Mouse (Mus musculus): ENCODE measurements around the gene Dido1. TPM values are rescaled to one million over a fixed set of nuclear protein-coding genes. Genes with fewer than 3 reads are reported as not detected.
A peak's percentile ranks its signal among the peaks of the same experiment; 100 is the strongest.

Gene Dido1
- polyA plus RNA-seq, 1 experiment from 2014 or later: 21.4 TPM

- Histone ChIP-seq H3K4me3 (replicated peaks) (no peak overlapping the region), H3K27ac (replicated peaks) (no peak overlapping the region), H3K36me3 (no peaks in the 10 kb centered on the region), H3K9me3 (replicated peaks) (no peaks in the 10 kb centered on the region), H3K9ac (replicated peaks) (no peak overlapping the region), H3K27me3 (replicated peaks) (0 out of 2 replicates have a peak, but pooled peaks cover 3% of the 10 kb centered on the region), H3K4me2 (no peak overlapping the region), H3K4me1 (no peaks in the 10 kb centered on the region)
- WGBS: 44% methylated on average over 3 of the region's 3 CpGs
- no peak for ATAC-seq (ENCODE audit: low FRiP score)
These were observed 30.6 kb upstream of the Dido1 start for GRCm38 (mm10) chr2:180740349-180740748.

- Histone ChIP-seq H3K27ac (replicated peaks) (no peak overlapping the region), H3K36me3 (no peaks in the 10 kb centered on the region), H3K9me3 (replicated peaks) (no peaks in the 10 kb centered on the region), H3K4me2 (no peak overlapping the region), H3K9ac (replicated peaks) (no peak overlapping the region), H3K4me1 (no peaks in the 10 kb centered on the region), H3K27me3 (replicated peaks) (no peaks in the 10 kb centered on the region; the same call in 1 of the 2 replicates), H3K4me3 (replicated peaks) (no peak overlapping the region)
- 77% methylated on average over 2 of the region's 2 CpGs for WGBS
- ATAC-seq (ENCODE audit: low FRiP score): no peak
These were observed 28.2 kb upstream of the Dido1 start for GRCm38 (mm10) chr2:180737984-180738383.

- no peaks in the 10 kb centered on the region for H3K4me1 ChIP-seq
- H3K4me2 ChIP-seq: no peak overlapping the region
- H3K9me3 ChIP-seq (replicated peaks): no peaks in the 10 kb centered on the region
- no peak overlapping the region for H3K9ac ChIP-seq (replicated peaks)
- H3K4me3 ChIP-seq (replicated peaks): no peak overlapping the region
- WGBS: 83% methylated on average over 7 of the region's 7 CpGs
- no peaks in the 10 kb centered on the region; the same call in 1 of the 2 replicates for H3K27me3 ChIP-seq (replicated peaks)
- H3K27ac ChIP-seq (replicated peaks): no peak overlapping the region
- ATAC-seq (ENCODE audit: low FRiP score): no peak
- no peaks in the 10 kb centered on the region for H3K36me3 ChIP-seq
These were observed 25.4 kb upstream of the Dido1 start for GRCm38 (mm10) chr2:180735232-180735631.

DNA sequence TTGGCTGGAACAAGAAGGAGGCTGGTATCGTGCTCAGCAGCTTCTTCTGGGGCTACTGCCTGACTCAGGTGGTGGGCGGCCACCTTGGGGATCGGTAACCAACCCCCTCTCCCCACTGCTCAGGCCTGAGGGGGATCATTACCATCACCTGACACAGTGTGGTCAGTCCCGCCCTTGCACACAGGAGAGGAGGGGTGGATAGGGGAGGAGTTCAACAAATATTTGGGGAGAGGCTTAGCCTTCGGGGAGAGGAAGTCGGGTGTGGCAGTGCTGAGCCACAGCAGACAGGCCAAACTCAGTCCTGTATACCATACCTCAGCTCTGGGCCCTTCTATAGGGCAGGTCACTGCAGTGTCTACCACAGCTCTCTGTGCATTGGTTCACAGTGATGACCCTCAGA is 22.2 kb upstream of the Dido1 start:
- H3K4me2 ChIP-seq: no peak overlapping the region
- WGBS: 81% methylated on average over 6 of the region's 6 CpGs
- no peaks in the 10 kb centered on the region for H3K36me3 ChIP-seq
- H3K27me3 ChIP-seq (replicated peaks): no peaks in the 10 kb centered on the region; the same call in 1 of the 2 replicates
- ATAC-seq (ENCODE audit: low FRiP score): no peak
- H3K4me3 ChIP-seq (replicated peaks): no peak overlapping the region
- no peaks in the 10 kb centered on the region for H3K4me1 ChIP-seq
- no peak overlapping the region for H3K9ac ChIP-seq (replicated peaks)
- H3K9me3 ChIP-seq (replicated peaks): no peaks in the 10 kb centered on the region
- H3K27ac ChIP-seq (replicated peaks): no peak overlapping the region

- Histone ChIP-seq H3K36me3 (no peaks in the 10 kb centered on the region), H3K27me3 (replicated peaks) (no peaks in the 10 kb centered on the region; the same call in 1 of the 2 replicates), H3K9me3 (replicated peaks) (no peaks in the 10 kb centered on the region), H3K4me2 (no peak overlapping the region), H3K27ac (replicated peaks) (no peak overlapping the region), H3K9ac (replicated peaks) (no peak overlapping the region), H3K4me1 (no peaks in the 10 kb centered on the region), H3K4me3 (replicated peaks) (no peak overlapping the region)
- WGBS: 76% methylated on average over 3 of the region's 3 CpGs
- no peak for ATAC-seq (ENCODE audit: low FRiP score)
These were observed 21.2 kb upstream of the Dido1 start for GRCm38 (mm10) chr2:180731036-180731435.

- Histone ChIP-seq H3K4me1 (peaks cover 8% of the 10 kb centered on the region), H3K27ac (replicated peaks) (no peak overlapping the region), H3K9ac (replicated peaks) (no peak overlapping the region), H3K4me3 (replicated peaks) (no peak overlapping the region), H3K4me2 (no peak overlapping the region), H3K36me3 (peaks cover 18% of the 10 kb centered on the region), H3K27me3 (replicated peaks) (no peaks in the 10 kb centered on the region), H3K9me3 (replicated peaks) (no peaks in the 10 kb centered on the region)
- no peak for ATAC-seq (ENCODE audit: low FRiP score)
- WGBS: 20% methylated on average over 4 of the region's 4 CpGs
These were observed 17.8 kb upstream of the Dido1 start for GRCm38 (mm10) chr2:180727613-180728021.

- no peak overlapping the region for H3K9ac ChIP-seq (replicated peaks)
- no peak overlapping the region for H3K4me2 ChIP-seq
- 79% methylated on average over 6 of the region's 6 CpGs for WGBS
- peaks cover 8% of the 10 kb centered on the region for H3K4me1 ChIP-seq
- no peaks in the 10 kb centered on the region for H3K27me3 ChIP-seq (replicated peaks)
- H3K4me3 ChIP-seq (replicated peaks): no peak overlapping the region
- H3K27ac ChIP-seq (replicated peaks): no peak overlapping the region
- ATAC-seq (ENCODE audit: low FRiP score): no peak
- no peaks in the 10 kb centered on the region for H3K9me3 ChIP-seq (replicated peaks)
- peaks cover 25% of the 10 kb centered on the region for H3K36me3 ChIP-seq
These were observed 17.1 kb upstream of the Dido1 start for GRCm38 (mm10) chr2:180726658-180727442.

DNA sequence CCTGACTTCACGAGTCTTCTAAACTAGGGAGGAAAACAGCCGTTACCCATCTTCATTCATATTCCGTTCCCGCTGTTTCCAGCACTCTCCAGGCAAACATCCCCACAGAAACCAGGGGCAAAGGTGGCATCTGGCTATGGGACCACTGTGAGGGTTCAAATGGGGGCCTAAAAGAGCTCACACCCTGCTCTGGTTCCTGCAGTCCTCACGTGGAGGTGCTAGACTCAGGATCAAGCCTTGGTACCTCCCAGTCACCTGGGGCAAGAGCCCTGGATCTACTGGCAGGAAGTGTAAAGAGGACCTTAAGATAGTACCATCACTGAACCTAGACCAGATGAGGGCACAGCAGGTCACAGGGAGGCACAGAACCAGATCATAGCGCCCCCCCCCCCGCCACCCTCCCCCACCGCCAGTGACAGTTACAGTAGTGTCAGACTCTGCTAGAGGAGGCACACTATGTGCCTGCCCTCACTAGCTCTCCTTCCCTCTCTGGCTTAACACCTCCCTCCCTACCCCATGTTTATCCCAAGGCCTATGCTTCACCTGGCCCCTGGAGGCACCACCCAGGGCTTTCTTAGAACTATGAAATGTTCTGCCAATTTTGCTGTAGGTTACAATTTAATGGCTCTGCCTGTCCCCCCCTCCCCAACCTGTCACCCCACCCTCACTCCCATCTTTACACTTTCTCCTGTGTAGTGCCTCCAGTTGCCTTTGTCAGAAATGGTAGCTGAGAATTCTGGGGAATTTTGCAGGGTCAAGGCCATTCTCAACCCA is 16.2 kb upstream of the Dido1 start:
- H3K9ac ChIP-seq (replicated peaks): no peak overlapping the region
- H3K4me3 ChIP-seq (replicated peaks): no peak overlapping the region
- H3K27ac ChIP-seq (replicated peaks): no peak overlapping the region
- no peak overlapping the region for H3K4me2 ChIP-seq
- WGBS: 47% methylated on average over 8 of the region's 8 CpGs
- H3K36me3 ChIP-seq: peaks cover 33% of the 10 kb centered on the region
- no peak for ATAC-seq (ENCODE audit: low FRiP score)
- H3K9me3 ChIP-seq (replicated peaks): no peaks in the 10 kb centered on the region
- H3K27me3 ChIP-seq (replicated peaks): no peaks in the 10 kb centered on the region
- H3K4me1 ChIP-seq: peaks cover 8% of the 10 kb centered on the region

DNA sequence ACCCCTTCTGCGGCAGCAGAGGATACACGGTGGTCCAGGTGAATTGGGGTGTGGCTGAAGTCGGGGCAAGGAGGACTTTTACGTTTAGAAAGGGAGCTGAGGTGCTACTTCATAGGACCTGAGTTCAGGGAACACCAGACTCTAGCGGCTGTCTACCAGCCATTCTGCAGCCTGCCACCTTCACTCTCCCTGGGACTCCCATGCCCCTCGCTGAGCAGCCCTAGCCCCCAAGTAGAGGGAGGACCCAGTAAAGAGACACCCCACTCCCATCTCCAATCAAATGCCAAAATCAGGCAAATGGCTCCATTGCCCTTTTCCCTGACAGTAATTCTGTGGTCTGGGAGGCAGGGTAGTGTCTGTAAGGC is 15.6 kb upstream of the Dido1 start:
- Histone ChIP-seq H3K4me1 (peaks cover 8% of the 10 kb centered on the region), H3K4me2 (peak overlapping the region; percentile 34), H3K27me3 (replicated peaks) (no peaks in the 10 kb centered on the region), H3K27ac (replicated peaks) (no peak overlapping the region), H3K9ac (replicated peaks) (no peak overlapping the region), H3K36me3 (peaks cover 39% of the 10 kb centered on the region), H3K4me3 (replicated peaks) (no peak overlapping the region), H3K9me3 (replicated peaks) (no peaks in the 10 kb centered on the region)
- ATAC-seq (ENCODE audit: low FRiP score): no peak
- WGBS: 7% methylated on average over 6 of the region's 6 CpGs

- Histone ChIP-seq H3K36me3 (peaks cover 45% of the 10 kb centered on the region), H3K9ac (replicated peaks) (no peak within 1 kb of the TSS), H3K4me2 (peak within 1 kb of the TSS; percentile 34), H3K27ac (replicated peaks) (no peak within 1 kb of the TSS), H3K9me3 (replicated peaks) (no peaks in the 10 kb centered on the region), H3K4me3 (replicated peaks) (no peak within 1 kb of the TSS), H3K4me1 (peaks cover 8% of the 10 kb centered on the region), H3K27me3 (replicated peaks) (no peaks in the 10 kb centered on the region)
- 7% methylated on average over 18 of the region's 18 CpGs for WGBS
- no peak for ATAC-seq (ENCODE audit: low FRiP score)
These were observed 15.0 kb upstream of the Dido1 start, which contains the start of gene Slc17a9 for GRCm38 (mm10) chr2:180724585-180725413. Slc17a9 (plus strand) TSS chr2:180725263.

GRCm38 (mm10) chr2:180723865-180724264 is 14.1 kb upstream of the Dido1 start:
- peaks cover 8% of the 10 kb centered on the region for H3K4me1 ChIP-seq
- H3K36me3 ChIP-seq: peaks cover 53% of the 10 kb centered on the region
- H3K9ac ChIP-seq (replicated peaks): no peak overlapping the region
- no peak overlapping the region for H3K27ac ChIP-seq (replicated peaks)
- no peak for ATAC-seq (ENCODE audit: low FRiP score)
- WGBS: 70% methylated on average over 2 of the region's 2 CpGs
- H3K9me3 ChIP-seq (replicated peaks): no peaks in the 10 kb centered on the region
- no peak overlapping the region for H3K4me2 ChIP-seq
- no peaks in the 10 kb centered on the region for H3K27me3 ChIP-seq (replicated peaks)
- H3K4me3 ChIP-seq (replicated peaks): no peak overlapping the region

Measured in neural tube, embryonic 15.5 days (tissue).